Mouse (Mus musculus) lung, adult 2 months (tissue): Measurements from ENCODE around the gene Dync1h1. TPM values are rescaled to one million over a fixed set of nuclear protein-coding genes. Genes with fewer than 3 reads are reported as not detected.

Experiments used
- DNase-seq: peaks from one replicate; pipeline ENCODE4 v3.0.0; 2022
- H3K4me1 ChIP-seq: fragments of 200-500 bp; 2 replicates; pipeline ENCODE4 v1.6.1; 2011; ENCODE audit warnings: low read length; ENCODE audit not compliant: control insufficient read depth, insufficient read depth
- H3K4me3 ChIP-seq: fragments of 200-500 bp; replicated peaks from 2 replicates; pipeline ENCODE3; 2011; ENCODE audit warnings: low read depth, mild to moderate bottlenecking, control low read depth, low read length; ENCODE audit errors: extremely low read depth
- CTCF ChIP-seq: fragments of 200-500 bp; IDR thresholded peaks from 2 replicates; pipeline ENCODE4 v1.5.1; 2011; ENCODE audit warnings: mild to moderate bottlenecking, low read length, control low read depth; ENCODE audit not compliant: insufficient read depth
- POLR2A ChIP-seq: fragments of 200-500 bp; IDR thresholded peaks from 2 replicates; pipeline ENCODE4 v1.6.1; 2011; ENCODE audit warnings: low read depth, mild to moderate bottlenecking, control low read depth, low read length, borderline replicate concordance; ENCODE audit errors: extremely low read depth
- WGBS: fragments of 180-500 bp; shearing (Covaris S2); methylation state at CpG from one replicate; pipeline ENCODE4 v1.1.7; 2018; 5-methylcytosine and 5-hydroxymethylcytosine counted together
- polyA plus RNA-seq: library from polyadenylated mRNA; depleted of rRNA; stranded (reverse); fragments of >200 nt; gene quantifications from 2 replicates; pipeline ENCODE4 v1.2.3, GENCODE M21; 2012

Gene Dync1h1
- polyA plus RNA-seq, 1 experiment = 294 TPM

- Histone ChIP-seq H3K4me3 (no peak overlapping the region), H3K4me1 (no peaks in the 10 kb centered on the region)
- DNase-seq = no peak
- WGBS = 92% methylated on average over 10 of the region's 10 CpGs
- TF ChIP-seq CTCF (no peak), POLR2A (no peak)
Observed at GRCm38 (mm10) chr12:110571050-110571449, 30.2 kb upstream of the Dync1h1 start.

GRCm38 (mm10) chr12:110572351-110572750 lies 28.9 kb upstream of the Dync1h1 start:
- no peak overlapping the region for H3K4me3 ChIP-seq
- no peaks in the 10 kb centered on the region for H3K4me1 ChIP-seq
- DNase-seq = no peak
- TF ChIP-seq CTCF (no peak), POLR2A (no peak)
- 95% methylated on average over 4 of the region's 4 CpGs for WGBS

GRCm38 (mm10) chr12:110573635-110574034 lies 27.6 kb upstream of the Dync1h1 start:
- no peak for DNase-seq
- no peak overlapping the region for H3K4me3 ChIP-seq
- no peak for TF ChIP-seq POLR2A
- no peak for TF ChIP-seq CTCF
- WGBS = 79% methylated on average over 8 of the region's 8 CpGs
- no peaks in the 10 kb centered on the region for H3K4me1 ChIP-seq

- no peak for TF ChIP-seq POLR2A
- TF ChIP-seq CTCF = no peak
- WGBS = 64% methylated on average over 4 of the region's 4 CpGs
- no peaks in the 10 kb centered on the region for H3K4me1 ChIP-seq
- no peak overlapping the region for H3K4me3 ChIP-seq
- DNase-seq = no peak
Observed at GRCm38 (mm10) chr12:110575926-110576325, 25.3 kb upstream of the Dync1h1 start.

- 88% methylated on average over 9 of the region's 9 CpGs for WGBS
- no peak for DNase-seq
Observed at GRCm38 (mm10) chr12:110578333-110578732, 22.9 kb upstream of the Dync1h1 start.

GRCm38 (mm10) chr12:110588622-110589021 lies 12.6 kb upstream of the Dync1h1 start:
- peaks cover 6% of the 10 kb centered on the region; the same call in 1 of the 2 replicates for H3K4me1 ChIP-seq
- TF ChIP-seq CTCF (no peak), POLR2A (no peak)
- WGBS = 74% methylated on average over 6 of the region's 6 CpGs
- DNase-seq = no peak
- H3K4me3 ChIP-seq = no peak overlapping the region

More at GRCm38 (mm10) chr12:110578333-110578732, 22.9 kb upstream of the Dync1h1 start:
- H3K4me1 ChIP-seq = no peaks in the 10 kb centered on the region
- H3K4me3 ChIP-seq = no peak overlapping the region
- TF ChIP-seq CTCF = no peak
- TF ChIP-seq POLR2A = no peak

- under 1% methylated on average over 15 of the region's 15 CpGs for WGBS
- Histone ChIP-seq H3K4me1 (peaks cover 6% of the 10 kb centered on the region; the same call in 1 of the 2 replicates), H3K4me3 (peak overlapping the region; percentile 88)
- DNase-seq = no peak
- TF ChIP-seq POLR2A = no peak
- TF ChIP-seq CTCF = no peak
Observed at GRCm38 (mm10) chr12:110590804-110591259, 10.4 kb upstream of the Dync1h1 start.

- WGBS = under 1% methylated on average over 56 of the region's 56 CpGs
- H3K4me1 ChIP-seq = peaks cover 6% of the 10 kb centered on the region; the same call in 1 of the 2 replicates
- TF ChIP-seq CTCF = no peak
- peak; percentile 81 for TF ChIP-seq POLR2A
- peak overlapping the region; percentile 88 for H3K4me3 ChIP-seq
- DNase-seq = peak; percentile 97
Observed at GRCm38 (mm10) chr12:110591260-110591883, 9.9 kb upstream of the Dync1h1 start.

GRCm38 (mm10) chr12:110598527-110598926 lies 2.7 kb upstream of the Dync1h1 start:
- TF ChIP-seq CTCF (peak; percentile 68), POLR2A (no peak)
- Histone ChIP-seq H3K4me1 (peaks cover 8% of the 10 kb centered on the region), H3K4me3 (no peak overlapping the region)
- WGBS = 9% methylated on average over 7 of the region's 7 CpGs
- DNase-seq = peak; percentile 65

- no peak for TF ChIP-seq CTCF
- no peak for TF ChIP-seq POLR2A
- no peak for DNase-seq
- WGBS = 58% methylated on average over 4 of the region's 4 CpGs
- Histone ChIP-seq H3K4me3 (no peak overlapping the region), H3K4me1 (peaks cover 13% of the 10 kb centered on the region)
Observed at GRCm38 (mm10) chr12:110599791-110600190, 1.5 kb upstream of the Dync1h1 start.
